Mouse (Mus musculus) kidney, postnatal 4 days (tissue): ENCODE data around the gene Ercc8.

Source experiments
- DNase-seq, 2 experiments: peaks; one replicate each; pipeline ENCODE4 v3.0.0; 2021; ENCODE audit warnings: mixed read lengths in 2 of 2

Gene Ercc8

GRCm38 (mm10) chr13:108157732-108158464 lies 633 bp upstream of the Ercc8 start:
- DNase-seq = no peak

GRCm38 (mm10) chr13:108159241-108159575 lies 677 bp downstream of the Ercc8 start:
- DNase-seq = no peak

GRCm38 (mm10) chr13:108159963-108160362 lies 1.4 kb downstream of the Ercc8 start:
- no peak for DNase-seq

- no peak for DNase-seq
Measured at GRCm38 (mm10) chr13:108163912-108164311, 5.4 kb downstream of the Ercc8 start.

GRCm38 (mm10) chr13:108164621-108165020 lies 6.1 kb downstream of the Ercc8 start:
- DNase-seq = no peak

GRCm38 (mm10) chr13:108170002-108170401 lies 11.5 kb downstream of the Ercc8 start:
- DNase-seq = no peak

GRCm38 (mm10) chr13:108170511-108170910 lies 12.0 kb downstream of the Ercc8 start:
- DNase-seq = no peak

GRCm38 (mm10) chr13:108179618-108180017 lies 21.1 kb downstream of the Ercc8 start:
- DNase-seq = no peak

- DNase-seq = no peak
Measured at GRCm38 (mm10) chr13:108180821-108181220, 22.3 kb downstream of the Ercc8 start.

- DNase-seq = no peak
Measured at GRCm38 (mm10) chr13:108184743-108185255, 26.3 kb downstream of the Ercc8 start.

- no peak for DNase-seq
Measured at GRCm38 (mm10) chr13:108185530-108185929, 27.0 kb downstream of the Ercc8 start.

- DNase-seq = peak in 1 of 2 experiments; percentile 3
Measured at GRCm38 (mm10) chr13:108187994-108188393, 29.5 kb downstream of the Ercc8 start.

- DNase-seq = peak; percentile 73 to 76
Measured at GRCm38 (mm10) chr13:108191074-108191720, 32.7 kb downstream of the Ercc8 start.

- DNase-seq = no peak
Measured at GRCm38 (mm10) chr13:108195474-108195873, 36.9 kb downstream of the Ercc8 start.

GRCm38 (mm10) chr13:108204857-108205256 lies 46.3 kb downstream of the Ercc8 start:
- no peak for DNase-seq

GRCm38 (mm10) chr13:108207447-108207846 lies 48.9 kb downstream of the Ercc8 start:
- no peak for DNase-seq

- DNase-seq = no peak
Measured at GRCm38 (mm10) chr13:108208090-108208489, 49.6 kb downstream of the Ercc8 start.

GRCm38 (mm10) chr13:108210960-108211359 lies 52.4 kb downstream of the Ercc8 start:
- DNase-seq = no peak

GRCm38 (mm10) chr13:108212397-108213018 lies 54.0 kb downstream of the Ercc8 start:
- peak in 1 of 2 experiments; percentile 46 for DNase-seq

GRCm38 (mm10) chr13:108214081-108214484 lies 55.6 kb downstream of the Ercc8 start, which contains the start of gene Elovl7:
Gene Elovl7 (plus strand): TSS chr13:108214404.
- peak; percentile 86 to 93 for DNase-seq

GRCm38 (mm10) chr13:108214485-108215107 lies 56.1 kb downstream of the Ercc8 start:
- peak; percentile 51 to 68 for DNase-seq

- peak in 1 of 2 experiments; percentile 24 for DNase-seq
Measured at GRCm38 (mm10) chr13:108215231-108215780, 56.8 kb downstream of the Ercc8 start.

- DNase-seq = no peak
Measured at GRCm38 (mm10) chr13:108219773-108220172, 61.2 kb downstream of the Ercc8 start.
